Mouse (Mus musculus) granulocyte monocyte progenitor cell, adult 5-6 weeks (primary cell): ENCODE measurements around the gene 1110008P14Rik. TPM values are rescaled to one million over a fixed set of nuclear protein-coding genes. Genes with fewer than 3 reads are reported as not detected.

Experiments
- ATAC-seq: replicated peaks from 2 replicates; pipeline ENCODE4 v1.8.0; 2016; ENCODE audit warnings: mild to moderate bottlenecking, moderate TSS enrichment, inconsistent platforms; ENCODE audit not compliant: poor library complexity, severe bottlenecking
- total RNA-seq, 2 experiments: library from RNA; stranded (forward) in 1 of 2; stranded (reverse) in 1 of 2; fragments of 200-712, 200-1000 nt in 1 of 2; fragments of >200 nt in 1 of 2; fragmentation: Nextera tagmentation in 1 of 2; gene quantifications; 2 replicates each; pipeline ENCODE4 v1.2.3; 2014 to 2017

Gene 1110008P14Rik
- total RNA-seq (2014; fragmentation: Nextera tagmentation) = 11.7 and 20.7 TPM in 2 replicates
- total RNA-seq (2017) = 5.5 and 11.2 TPM in 2 replicates

GRCm38 (mm10) chr2:32381775-32382223 lies at the start of gene 1110008P14Rik:
Gene 1110008P14Rik, minus strand, starts transcription at chr2:32381938.
- peak; percentile 91 for ATAC-seq

DNA sequence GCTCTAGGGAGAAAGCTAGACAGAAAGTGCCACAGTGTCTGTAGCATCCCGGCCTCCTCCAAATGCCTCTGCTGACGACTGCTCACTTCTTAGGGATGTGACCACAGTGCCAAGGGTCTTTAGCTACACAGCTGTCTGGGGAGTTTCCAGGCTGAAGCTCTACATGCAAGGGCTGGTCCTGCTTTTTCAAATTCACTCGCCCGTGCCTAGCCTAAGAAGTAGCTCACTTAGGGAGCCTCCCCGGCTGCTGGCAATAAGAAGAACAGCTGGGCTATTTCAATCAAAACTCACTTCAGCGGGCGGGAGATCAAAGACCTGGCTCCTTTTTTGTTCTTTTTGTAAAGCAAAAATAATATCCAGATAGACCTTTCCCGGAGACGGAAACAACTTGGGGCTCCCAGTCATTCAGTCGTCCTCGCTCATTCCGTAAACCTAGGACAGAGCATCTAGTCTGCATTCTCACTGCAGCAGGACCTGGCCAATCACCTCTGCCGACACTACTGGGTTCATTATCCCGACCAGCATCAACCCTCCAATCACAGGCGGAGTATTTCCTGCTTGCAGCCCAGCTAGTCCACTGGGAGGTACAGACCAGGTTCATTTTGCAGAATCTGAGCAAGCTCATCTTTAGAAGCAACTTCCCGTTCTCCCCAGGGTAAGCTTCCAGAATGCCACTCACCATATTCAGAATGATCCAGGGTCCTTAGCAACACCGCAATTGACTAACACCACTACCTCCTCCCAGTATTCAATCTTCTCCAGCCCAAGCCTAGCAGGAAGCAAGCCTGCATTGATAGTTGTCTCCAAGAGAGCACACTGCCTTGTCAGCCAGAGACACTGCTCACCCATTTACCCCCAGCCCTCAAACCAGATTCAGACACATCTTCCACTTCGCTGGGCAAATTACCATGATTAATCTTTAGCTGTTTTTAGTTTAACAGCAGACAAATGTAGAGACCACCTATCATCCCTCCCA lies 49.3 kb upstream of the 1110008P14Rik start:
- no peak for ATAC-seq

DNA sequence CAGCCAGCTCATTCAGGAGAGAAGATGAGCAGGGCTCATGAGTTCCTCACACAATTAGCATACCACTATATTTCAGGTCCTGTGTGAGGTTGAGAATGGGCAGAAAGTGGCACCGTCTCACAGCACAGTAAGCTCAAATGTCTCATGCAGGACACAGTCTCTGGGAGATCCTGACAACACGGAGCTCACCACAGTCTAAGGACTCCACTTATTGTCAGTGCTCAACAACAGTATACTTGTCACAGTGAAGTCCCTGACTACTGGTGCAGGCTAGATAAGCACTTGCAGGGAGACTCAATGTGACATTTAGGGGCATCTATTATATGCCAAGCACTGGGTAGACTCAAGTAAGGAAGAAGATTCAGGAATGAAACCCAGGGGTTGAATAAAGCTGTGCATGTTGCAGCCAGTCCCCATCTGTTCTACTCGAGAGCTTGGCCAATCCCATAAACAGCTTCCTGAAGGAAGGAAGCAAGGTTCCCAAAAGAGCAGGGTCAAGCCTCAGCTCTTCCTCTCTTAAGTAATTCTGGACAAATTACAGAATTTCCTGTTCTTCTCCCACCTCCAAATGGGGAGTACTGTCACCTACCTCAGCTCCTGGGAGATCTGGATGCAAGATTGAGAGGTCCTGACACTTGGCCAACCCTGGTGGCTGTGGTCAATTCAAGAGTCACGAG lies 47.6 kb upstream of the 1110008P14Rik start:
- ATAC-seq = no peak

GRCm38 (mm10) chr2:32428262-32428722 lies 46.6 kb upstream of the 1110008P14Rik start:
- peak; percentile 39 for ATAC-seq

- ATAC-seq = no peak
Measured at GRCm38 (mm10) chr2:32427720-32428119, 46.0 kb upstream of the 1110008P14Rik start.

DNA sequence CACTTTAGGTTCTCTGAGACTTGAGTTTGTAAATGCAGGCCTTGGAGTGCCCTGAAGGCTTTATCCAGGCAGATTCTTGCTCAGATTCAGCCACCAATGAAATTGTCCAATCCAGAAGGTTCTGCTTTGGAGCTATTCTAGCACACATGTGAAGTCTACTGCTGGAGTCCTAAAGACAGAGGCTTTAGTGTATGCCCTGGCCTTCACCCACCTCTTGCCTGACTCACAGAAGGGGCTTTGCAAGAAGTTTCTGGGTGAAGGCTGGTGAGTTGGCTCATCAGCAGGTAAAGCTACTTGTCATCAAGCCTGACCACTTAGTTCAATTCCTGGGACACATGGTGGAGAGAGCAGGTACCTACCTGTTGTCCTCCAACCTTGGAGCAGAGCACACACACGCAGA lies 44.4 kb upstream of the 1110008P14Rik start:
- ATAC-seq = no peak

- ATAC-seq = no peak
Measured at GRCm38 (mm10) chr2:32425568-32425967, 43.8 kb upstream of the 1110008P14Rik start.

DNA sequence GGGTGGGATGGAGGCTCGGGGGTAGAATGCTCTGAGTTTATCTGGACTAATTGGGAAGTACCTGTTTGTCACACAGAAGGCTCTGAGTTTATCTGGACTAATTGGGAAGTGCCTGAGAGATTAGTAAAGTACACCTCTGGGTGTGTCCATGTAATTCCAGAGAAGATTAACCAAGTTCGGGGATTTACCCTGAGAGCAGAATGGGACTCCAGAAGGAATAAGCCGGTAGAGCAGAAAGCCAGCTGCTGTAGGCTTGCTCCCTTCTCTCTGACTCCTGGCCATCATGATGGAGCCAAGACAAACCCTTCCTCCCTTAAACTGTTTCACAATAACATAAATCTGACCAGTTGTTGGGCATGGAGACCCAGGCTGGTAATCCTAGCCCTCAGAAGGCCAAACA lies 43.1 kb upstream of the 1110008P14Rik start:
- no peak for ATAC-seq

GRCm38 (mm10) chr2:32423481-32424331 lies 42.0 kb upstream of the 1110008P14Rik start:
- peak; percentile 88 for ATAC-seq

DNA sequence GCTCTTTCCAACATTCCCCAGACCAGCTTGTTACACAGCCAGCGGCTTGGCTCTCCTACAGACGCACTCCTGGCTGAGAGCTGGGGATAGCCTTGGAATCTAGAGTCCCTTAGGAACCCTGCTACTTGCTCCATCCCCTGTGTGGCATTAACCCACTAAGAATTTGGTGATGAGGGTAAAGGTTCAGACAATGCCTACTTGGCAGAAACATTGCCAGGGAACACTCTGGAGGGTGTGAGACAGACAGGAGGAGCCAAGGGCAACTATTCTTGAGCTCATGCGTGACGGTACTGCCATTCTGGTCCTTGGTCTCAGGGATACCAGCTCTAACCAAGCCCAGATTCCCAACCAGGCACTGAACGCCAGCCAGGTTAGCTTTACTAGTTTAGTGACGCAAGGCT lies 40.1 kb upstream of the 1110008P14Rik start:
- ATAC-seq = no peak

GRCm38 (mm10) chr2:32420647-32421046 lies 38.9 kb upstream of the 1110008P14Rik start:
- ATAC-seq = no peak

- ATAC-seq = no peak
Measured at GRCm38 (mm10) chr2:32420066-32420608, 38.4 kb upstream of the 1110008P14Rik start.

DNA sequence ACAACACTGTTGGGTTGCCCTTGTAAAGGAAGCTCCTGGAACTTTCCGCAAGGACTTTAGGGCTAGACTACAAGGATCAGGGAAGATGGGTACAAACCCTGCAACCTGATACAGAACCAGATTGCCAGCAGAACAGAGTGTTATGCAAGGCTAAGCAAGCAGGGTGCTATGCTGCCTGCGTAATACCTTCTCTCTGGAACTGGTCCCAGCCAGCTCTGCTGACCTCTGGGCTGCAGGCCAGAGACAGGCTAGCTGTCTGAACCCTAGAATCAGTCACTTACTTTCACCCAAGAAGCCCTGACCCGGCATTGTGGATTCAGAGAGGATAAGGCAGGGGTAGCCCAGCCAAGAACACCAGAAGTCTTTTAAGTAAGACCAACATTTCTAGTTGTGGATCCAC lies 37.6 kb upstream of the 1110008P14Rik start:
- ATAC-seq = no peak

DNA sequence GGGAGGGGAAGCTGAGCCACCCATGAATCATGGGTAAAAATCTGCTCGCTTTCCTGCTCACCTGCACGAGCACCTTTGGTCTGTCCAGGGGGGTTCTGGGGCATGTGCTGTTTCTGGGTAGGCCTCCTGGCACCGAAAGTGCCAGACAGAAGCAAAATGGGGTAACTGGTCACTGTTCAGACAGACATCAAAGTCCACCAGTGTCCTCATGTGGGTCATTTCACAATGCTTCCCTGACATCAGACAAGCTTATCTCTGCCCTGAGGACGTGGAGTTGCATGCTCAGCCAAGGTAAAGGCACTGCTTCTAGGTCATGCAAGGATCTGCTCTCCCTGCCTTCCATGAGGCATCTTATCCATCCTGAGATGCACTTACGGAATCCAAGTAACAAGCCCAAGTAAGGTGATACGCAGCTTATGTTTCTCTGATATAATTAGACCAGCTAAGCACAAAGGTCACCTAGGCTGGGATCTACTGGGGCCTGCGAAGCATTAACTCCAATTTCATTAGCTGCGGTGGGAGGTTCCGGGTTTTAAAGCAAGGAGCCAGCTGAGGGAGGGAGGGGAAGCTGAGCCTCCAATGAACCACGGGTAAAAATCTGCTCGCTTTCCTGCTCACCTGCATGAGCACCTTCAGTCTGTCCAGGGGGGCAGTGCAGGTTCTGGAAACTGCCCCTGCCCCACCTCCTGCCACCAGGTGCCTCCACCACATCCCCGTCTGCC lies 36.9 kb upstream of the 1110008P14Rik start:
- no peak for ATAC-seq

GRCm38 (mm10) chr2:32417486-32417885 lies 35.7 kb upstream of the 1110008P14Rik start:
- ATAC-seq = no peak

DNA sequence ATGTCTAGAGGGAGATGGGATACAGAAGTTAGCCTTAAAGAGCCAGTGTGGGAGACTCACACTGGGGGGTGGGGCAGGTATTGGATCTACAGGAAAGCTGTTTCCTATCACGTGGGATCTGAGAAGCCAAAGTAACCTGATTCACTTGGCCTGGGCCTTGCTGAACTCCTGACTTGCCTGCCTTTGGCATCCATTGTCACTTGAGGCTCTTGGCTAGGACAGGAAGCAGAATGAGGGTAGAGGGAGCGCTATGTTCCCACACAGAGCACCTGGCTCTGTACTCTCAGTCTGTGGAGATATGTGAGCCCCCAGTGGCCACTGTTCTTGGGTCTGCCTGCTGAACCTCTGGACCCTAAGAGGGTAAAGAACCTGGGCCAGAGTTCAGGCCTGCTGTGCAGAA lies 34.8 kb upstream of the 1110008P14Rik start:
- no peak for ATAC-seq

- no peak for ATAC-seq
Measured at GRCm38 (mm10) chr2:32415801-32416200, 34.1 kb upstream of the 1110008P14Rik start.

DNA sequence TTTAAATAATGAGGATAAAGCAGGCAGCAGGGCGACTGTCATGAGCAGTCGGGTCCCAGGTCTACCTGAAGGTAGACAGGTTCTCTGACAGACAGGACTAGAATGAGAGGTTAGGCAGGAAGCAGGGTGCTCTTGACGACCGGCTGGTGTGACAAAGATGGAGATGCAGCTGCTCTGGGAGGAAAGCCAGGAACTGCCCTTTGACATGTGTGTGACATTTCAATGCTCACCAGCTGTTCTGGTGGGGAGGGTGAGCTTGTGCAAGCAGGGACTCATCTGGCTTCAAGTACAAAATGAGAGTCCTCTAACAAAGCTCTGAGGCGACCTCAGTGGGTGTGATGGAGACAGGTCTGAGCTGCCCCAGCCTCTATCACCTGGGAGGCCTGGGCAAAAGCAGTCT lies 32.2 kb upstream of the 1110008P14Rik start:
- ATAC-seq = no peak
